In genomic region chr7:64773465-64773864, GRCm38 (mm10) we compare ENCODE assay signal across 18 mouse cellular contexts.
DNase-seq lines count a peak whose midpoint lies in the region; ATAC-seq and TF ChIP-seq lines count a peak whose summit lies in the region.
"Had no signal": no experiment of that assay in that cellular context is flagged by ENCODE, and none has a peak within 500 bp of the region (broad histone marks: within the 10 kb centered on the region; RNA-seq: fewer than 3 reads in every experiment).

No protein-coding gene starts in this region.

- H3K9me3 ChIP-seq in forebrain, embryonic 16.5 days (ENCODE audit: control insufficient read depth, low read length), result no peaks in the 10 kb centered on the region
- no peaks in the 10 kb centered on the region for H3K9me3 ChIP-seq in forebrain, embryonic 13.5 days (replicated peaks)
- H3K9me3 ChIP-seq in midbrain, embryonic 14.5 days (ENCODE audit: control insufficient read depth, low read length), result no peaks in the 10 kb centered on the region
- H3K9me3 ChIP-seq in midbrain, embryonic 16.5 days (replicated peaks; ENCODE audit: control insufficient read depth, low read length, poor library complexity, severe bottlenecking), result no peaks in the 10 kb centered on the region
- H3K9me3 ChIP-seq: embryonic facial prominence, embryonic 10.5 days; heart, embryonic 13.5 days; limb, embryonic 13.5 days had no signal

- H3K9ac ChIP-seq in forebrain, embryonic 16.5 days (replicated peaks; ENCODE audit: low read depth, low read length), result no peak overlapping the region
- no peak overlapping the region for H3K9ac ChIP-seq in forebrain, embryonic 13.5 days
- H3K9ac ChIP-seq in midbrain, embryonic 14.5 days (replicated peaks; ENCODE audit: low read length), result no peak overlapping the region
- no peak overlapping the region for H3K9ac ChIP-seq in midbrain, embryonic 16.5 days (ENCODE audit: low read depth, low read length)
- H3K9ac ChIP-seq: heart, embryonic 13.5 days; limb, embryonic 13.5 days had no signal

- peak; percentile 27 for TF ChIP-seq CTCF in left cerebral cortex, adult 2 months (IDR thresholded peaks at IDR 0.05)

- no peak overlapping the region for H3K4me3 ChIP-seq in forebrain, embryonic 16.5 days (replicated peaks; ENCODE audit: low read length)
- no peak overlapping the region for H3K4me3 ChIP-seq in forebrain, embryonic 13.5 days
- H3K4me3 ChIP-seq in left cerebral cortex, adult 2 months, result no peak overlapping the region
- no peak overlapping the region for H3K4me3 ChIP-seq in midbrain, embryonic 14.5 days (replicated peaks; ENCODE audit: low read depth, low read length)
- H3K4me3 ChIP-seq in midbrain, embryonic 16.5 days (ENCODE audit: low read depth, low read length), result no peak overlapping the region
- H3K4me3 ChIP-seq: embryonic facial prominence, embryonic 10.5 days; erythroblast, embryonic 14.5 days; heart, embryonic 13.5 days; limb, embryonic 13.5 days had no signal

- no peaks in the 10 kb centered on the region for H3K36me3 ChIP-seq in forebrain, embryonic 16.5 days (ENCODE audit: control insufficient read depth, insufficient read depth)
- no peaks in the 10 kb centered on the region for H3K36me3 ChIP-seq in forebrain, embryonic 13.5 days (ENCODE audit: poor library complexity, severe bottlenecking)
- no peaks in the 10 kb centered on the region for H3K36me3 ChIP-seq in midbrain, embryonic 14.5 days (ENCODE audit: control insufficient read depth, insufficient read depth, low read length)
- H3K36me3 ChIP-seq in midbrain, embryonic 16.5 days (ENCODE audit: control insufficient read depth, insufficient read depth, low read length), result no peaks in the 10 kb centered on the region
- H3K36me3 ChIP-seq: embryonic facial prominence, embryonic 10.5 days; heart, embryonic 13.5 days; limb, embryonic 13.5 days had no signal

- no peaks in the 10 kb centered on the region for H3K27me3 ChIP-seq in forebrain, embryonic 16.5 days (replicated peaks; ENCODE audit: control insufficient read depth, insufficient read depth, low read length)
- H3K27me3 ChIP-seq in forebrain, embryonic 13.5 days, result no peaks in the 10 kb centered on the region
- H3K27me3 ChIP-seq in midbrain, embryonic 14.5 days (ENCODE audit: control insufficient read depth, insufficient read depth, low read length), result no peaks in the 10 kb centered on the region
- no peaks in the 10 kb centered on the region for H3K27me3 ChIP-seq in midbrain, embryonic 16.5 days (ENCODE audit: control insufficient read depth, insufficient read depth, low read depth, low read length)
- H3K27me3 ChIP-seq: heart, embryonic 13.5 days; limb, embryonic 13.5 days had no signal

- intact Hi-C loops in left cerebral cortex, adult 2 months (cut with DNase I), result loop anchor here (10.0 kb wide), 1 partner anchor 321 kb away; no protein-coding TSS in a partner anchor
- intact Hi-C loops in left cerebral cortex, postnatal 10 days (cut with DNase I), result no loop called here

- H3K27ac ChIP-seq in forebrain, embryonic 16.5 days (ENCODE audit: low read length), result no peak overlapping the region
- no peak overlapping the region for H3K27ac ChIP-seq in forebrain, embryonic 13.5 days
- H3K27ac ChIP-seq in left cerebral cortex, adult 2 months, result no peak overlapping the region
- H3K27ac ChIP-seq in midbrain, embryonic 14.5 days (replicated peaks; ENCODE audit: low read depth, low read length), result no peak overlapping the region
- H3K27ac ChIP-seq in midbrain, embryonic 16.5 days (ENCODE audit: low read length), result no peak overlapping the region
- H3K27ac ChIP-seq: embryonic facial prominence, embryonic 10.5 days; heart, embryonic 13.5 days; limb, embryonic 13.5 days had no signal

- WGBS in forebrain, embryonic 16.5 days, result 44% methylated on average over 10 of the region's 10 CpGs
- WGBS in forebrain, embryonic 13.5 days, result 39% methylated on average over 10 of the region's 10 CpGs
- WGBS in midbrain, embryonic 14.5 days, result 44% methylated on average over 10 of the region's 10 CpGs
- WGBS in midbrain, embryonic 16.5 days, result 47% methylated on average over 10 of the region's 10 CpGs

- H3K4me2 ChIP-seq in forebrain, embryonic 16.5 days (ENCODE audit: low read length), result no peak overlapping the region
- no peak overlapping the region for H3K4me2 ChIP-seq in forebrain, embryonic 13.5 days
- H3K4me2 ChIP-seq in midbrain, embryonic 14.5 days (ENCODE audit: low read length), result no peak overlapping the region
- H3K4me2 ChIP-seq in midbrain, embryonic 16.5 days (ENCODE audit: low read length), result no peak overlapping the region
- H3K4me2 ChIP-seq: heart, embryonic 13.5 days; limb, embryonic 13.5 days had no signal

- no peak for DNase-seq in left cerebral cortex, adult 2 months (ENCODE audit: extremely low spot score in 1 of 2, low spot score in 2 of 2)
- no peak for DNase-seq in left cerebral cortex, postnatal 10 days (ENCODE audit: extremely low spot score in 1 of 2, low spot score in 2 of 2)
- DNase-seq in midbrain, embryonic 14.5 days, result peak; percentile 41
- peak; percentile 41 for DNase-seq in retina, postnatal 1 day
- DNase-seq in urinary bladder, postnatal 25 days (ENCODE audit: low spot score), result no peak
- DNase-seq: adrenal gland, postnatal 10 days; cerebellum, adult 8-10 months; kidney, adult 18-20 months; kidney, postnatal 36 days; lung, adult 2 months; thymus, adult 18-20 months had no signal

- no peaks in the 10 kb centered on the region for H3K4me1 ChIP-seq in forebrain, embryonic 16.5 days (replicated peaks; ENCODE audit: control insufficient read depth, insufficient read depth, low read length)
- H3K4me1 ChIP-seq in forebrain, embryonic 13.5 days, result peaks cover 8% of the 10 kb centered on the region
- no peaks in the 10 kb centered on the region for H3K4me1 ChIP-seq in midbrain, embryonic 14.5 days (ENCODE audit: control insufficient read depth, insufficient read depth, low read length)
- 0 out of 2 replicates have a peak, but pooled peaks cover 3% of the 10 kb centered on the region for H3K4me1 ChIP-seq in midbrain, embryonic 16.5 days (ENCODE audit: control insufficient read depth, insufficient read depth, low read length)
- H3K4me1 ChIP-seq: heart, embryonic 13.5 days had no signal

- ATAC-seq in forebrain, embryonic 16.5 days, result peak; percentile 3; the same call in 1 of the 2 replicates
- ATAC-seq in forebrain, embryonic 13.5 days, result no peak
- ATAC-seq in midbrain, embryonic 14.5 days (ENCODE audit: low FRiP score, low TSS enrichment), result no peak
- ATAC-seq in midbrain, embryonic 16.5 days, result no peak

Comparison
In these comparisons a context has a peak if more than half of its experiments do, and no peak if none do; other contexts are left out.
1. DNase-seq: peak in midbrain, embryonic 14.5 days (single experiment) and retina, postnatal 1 day (single experiment); none in left cerebral cortex, adult 2 months (0 of 2), left cerebral cortex, postnatal 10 days (0 of 2) and urinary bladder, postnatal 25 days (single experiment).